Mouse (Mus musculus): Measurements from ENCODE around the gene Zbtb26.

Gene Zbtb26

GRCm38 (mm10) chr2:37442611-37443591 lies at the start of gene Zbtb26, which contains the start of the genes Zbtb6 and Rabgap1:
TSS of gene Zbtb26 (minus strand) at chr2:37443135.
TSS of gene Zbtb6 (minus strand) at chr2:37443171.
TSS of gene Rabgap1 (plus strand) at chr2:37443279.
- DNase-seq: peak; percentile 94

GRCm38 (mm10) chr2:37488956-37489355 lies 46.0 kb upstream of the Zbtb26 start:
- DNase-seq: no peak

GRCm38 (mm10) chr2:37486408-37486807 lies 43.5 kb upstream of the Zbtb26 start:
- no peak for DNase-seq

GRCm38 (mm10) chr2:37485370-37485769 lies 42.4 kb upstream of the Zbtb26 start:
- DNase-seq: peak; percentile 29

- DNase-seq: no peak
These were observed 41.2 kb upstream of the Zbtb26 start for GRCm38 (mm10) chr2:37484165-37484564.

- DNase-seq: no peak
These were observed 37.1 kb upstream of the Zbtb26 start for GRCm38 (mm10) chr2:37480039-37480438.

- no peak for DNase-seq
These were observed 36.6 kb upstream of the Zbtb26 start for GRCm38 (mm10) chr2:37479559-37479958.

- no peak for DNase-seq
These were observed 23.3 kb upstream of the Zbtb26 start for GRCm38 (mm10) chr2:37466266-37466665.

- no peak for DNase-seq
These were observed 17.8 kb upstream of the Zbtb26 start for GRCm38 (mm10) chr2:37460707-37461106.

- no peak for DNase-seq
These were observed 9.4 kb upstream of the Zbtb26 start for GRCm38 (mm10) chr2:37452376-37452760.

GRCm38 (mm10) chr2:37451667-37452375 lies 8.9 kb upstream of the Zbtb26 start:
- DNase-seq: peak; percentile 90

GRCm38 (mm10) chr2:37431609-37432008 lies 11.3 kb downstream of the Zbtb26 start:
- no peak for DNase-seq

- DNase-seq: peak; percentile 78
These were observed 12.1 kb downstream of the Zbtb26 start for GRCm38 (mm10) chr2:37430593-37431464.

GRCm38 (mm10) chr2:37423671-37424070 lies 19.3 kb downstream of the Zbtb26 start:
- DNase-seq: no peak

- DNase-seq: peak; percentile 93
These were observed 20.3 kb downstream of the Zbtb26 start, which contains the start of gene Rc3h2 for GRCm38 (mm10) chr2:37422306-37423304. TSS of gene Rc3h2 (minus strand) at chr2:37422903.

- DNase-seq: no peak
These were observed 21.0 kb downstream of the Zbtb26 start for GRCm38 (mm10) chr2:37421903-37422302.

- DNase-seq: no peak
These were observed 47.4 kb downstream of the Zbtb26 start for GRCm38 (mm10) chr2:37395539-37395938.

- DNase-seq: no peak
These were observed 60.0 kb downstream of the Zbtb26 start for GRCm38 (mm10) chr2:37382921-37383320.
